Mouse (Mus musculus) 3T3-L1 (cell line): Measurements from ENCODE around the gene Iqce.

Experiments
- DNase-seq: peaks from one replicate; pipeline ENCODE4 v3.0.0-alpha.2; 2015; ENCODE audit warnings: low read depth, low spot score

The Iqce gene

GRCm38 (mm10) chr5:140615321-140616109, 86.7 kb downstream of the Iqce start:
- DNase-seq: no peak

GRCm38 (mm10) chr5:140614837-140615236, 87.3 kb downstream of the Iqce start:
- no peak for DNase-seq

GRCm38 (mm10) chr5:140614141-140614540, 88.0 kb downstream of the Iqce start:
- no peak for DNase-seq

DNA sequence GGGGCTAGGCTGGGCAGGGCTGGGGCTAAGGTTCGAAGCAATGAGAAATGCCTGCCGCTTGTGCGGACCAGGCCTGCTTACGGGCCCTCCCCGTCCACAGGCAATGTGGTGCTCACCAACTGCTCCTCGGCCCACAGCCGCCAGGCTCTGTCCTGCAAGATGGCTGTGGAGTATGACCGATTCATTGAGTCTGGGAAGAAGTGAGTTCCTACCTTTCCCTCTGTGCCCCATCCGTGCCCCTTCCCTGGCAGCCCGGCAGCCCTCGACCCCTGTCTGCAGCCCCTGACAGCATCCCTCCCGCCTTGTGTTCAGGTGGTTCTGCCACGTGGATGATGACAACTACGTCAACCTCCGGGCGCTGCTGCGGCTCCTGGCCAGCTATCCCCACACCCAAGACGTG, 90.0 kb downstream of the Iqce start:
- no peak for DNase-seq
